Mouse (Mus musculus) midbrain, embryonic 15.5 days (tissue): ENCODE measurements at regions not wholly inside any gene's neighbourhood (a gene's known extent, or its start where the extent isn't known, plus 50 kb on each side); places are given as distances from the start of the nearest gene placed in this dataset.

Experiments
- ATAC-seq: fragments of 200-750 bp; cut with Nextera tagmentation; replicated peaks from 2 replicates; pipeline ENCODE4 v1.8.0; 2017; ENCODE audit warnings: moderate TSS enrichment
- H3K27ac ChIP-seq: fragments of 300-500 bp; sonication (generic); 2 replicates; pipeline ENCODE4 v1.5.1; 2015; ENCODE audit warnings: mild to moderate bottlenecking, inconsistent platforms
- H3K27me3 ChIP-seq: fragments of 300-500 bp; sonication (generic); replicated peaks from 2 replicates; pipeline ENCODE4 v1.6.1; 2015; ENCODE audit warnings: inconsistent platforms
- H3K36me3 ChIP-seq: fragments of 300-500 bp; sonication (generic); replicated peaks from 2 replicates; pipeline ENCODE4 v1.6.1; 2015; ENCODE audit warnings: inconsistent platforms
- H3K4me1 ChIP-seq: fragments of 300-500 bp; sonication (generic); 2 replicates; pipeline ENCODE4 v1.6.1; 2015; ENCODE audit warnings: inconsistent platforms
- H3K4me2 ChIP-seq: fragments of 300-500 bp; sonication (generic); 2 replicates; pipeline ENCODE4 v1.6.1; 2015; ENCODE audit warnings: inconsistent platforms, mild to moderate bottlenecking, moderate library complexity
- H3K4me3 ChIP-seq: fragments of 300-500 bp; sonication (generic); 2 replicates; pipeline ENCODE4 v1.5.1; 2015; ENCODE audit warnings: mild to moderate bottlenecking, inconsistent platforms
- H3K9ac ChIP-seq: fragments of 300-500 bp; sonication (generic); 2 replicates; pipeline ENCODE4 v1.6.1; 2015; ENCODE audit warnings: mild to moderate bottlenecking, inconsistent platforms
- H3K9me3 ChIP-seq: fragments of 300-500 bp; sonication (generic); 2 replicates; pipeline ENCODE4 v1.6.1; 2016; ENCODE audit warnings: inconsistent platforms
- WGBS: fragments of 180-500 bp; shearing (Covaris S2); methylation state at CpG from one replicate; pipeline ENCODE4 v1.1.7; 2015; ENCODE audit warnings: mixed read lengths; 5-methylcytosine and 5-hydroxymethylcytosine counted together

- Histone ChIP-seq H3K36me3 (no peaks in the 10 kb centered on the region), H3K27me3 (no peaks in the 10 kb centered on the region), H3K4me1 (0 out of 2 replicates have a peak, but pooled peaks cover 5% of the 10 kb centered on the region), H3K4me2 (no peak overlapping the region), H3K27ac (no peak overlapping the region), H3K9ac (no peak overlapping the region), H3K4me3 (no peak overlapping the region), H3K9me3 (no peaks in the 10 kb centered on the region)
- no peak for ATAC-seq
- WGBS: 90% methylated on average over 8 of the region's 8 CpGs
These were observed 185.7 kb downstream of the Rpap3 start for GRCm38 (mm10) chr15:97519919-97520345.

- no peaks in the 10 kb centered on the region for H3K36me3 ChIP-seq
- H3K4me2 ChIP-seq: no peak overlapping the region
- no peak overlapping the region for H3K9ac ChIP-seq
- 51% methylated on average over 10 of the region's 10 CpGs for WGBS
- peak overlapping the region; percentile 17; the same call in 1 of the 2 replicates for H3K27ac ChIP-seq
- H3K9me3 ChIP-seq: no peaks in the 10 kb centered on the region
- no peak overlapping the region for H3K4me3 ChIP-seq
- ATAC-seq: no peak
- no peaks in the 10 kb centered on the region for H3K27me3 ChIP-seq
- 0 out of 2 replicates have a peak, but pooled peaks cover 5% of the 10 kb centered on the region for H3K4me1 ChIP-seq
These were observed 187.7 kb downstream of the Rpap3 start for GRCm38 (mm10) chr15:97517926-97518325.

- Histone ChIP-seq H3K36me3 (no peaks in the 10 kb centered on the region), H3K27me3 (no peaks in the 10 kb centered on the region), H3K9me3 (no peaks in the 10 kb centered on the region), H3K4me2 (no peak overlapping the region), H3K27ac (0 out of 2 replicates have a peak overlapping the region, but pooled peaks have one; percentile 17), H3K9ac (no peak overlapping the region), H3K4me3 (no peak overlapping the region), H3K4me1 (0 out of 2 replicates have a peak, but pooled peaks cover 5% of the 10 kb centered on the region)
- ATAC-seq: no peak
- WGBS: 85% methylated on average over 11 of the region's 11 CpGs
These were observed 188.4 kb downstream of the Rpap3 start for GRCm38 (mm10) chr15:97517188-97517587.

- Histone ChIP-seq H3K9ac (no peak overlapping the region), H3K27me3 (no peaks in the 10 kb centered on the region), H3K4me3 (no peak overlapping the region), H3K4me1 (0 out of 2 replicates have a peak, but pooled peaks cover 5% of the 10 kb centered on the region), H3K9me3 (no peaks in the 10 kb centered on the region), H3K36me3 (no peaks in the 10 kb centered on the region), H3K27ac (no peak overlapping the region), H3K4me2 (no peak overlapping the region)
- 81% methylated on average over 4 of the region's 4 CpGs for WGBS
- no peak for ATAC-seq
These were observed 189.9 kb downstream of the Rpap3 start for GRCm38 (mm10) chr15:97515773-97516172.

- no peak for ATAC-seq
- WGBS: 91% methylated on average over 16 of the region's 16 CpGs
- Histone ChIP-seq H3K27ac (no peak overlapping the region), H3K4me3 (no peak overlapping the region), H3K36me3 (no peaks in the 10 kb centered on the region), H3K27me3 (no peaks in the 10 kb centered on the region), H3K4me1 (no peaks in the 10 kb centered on the region), H3K9ac (no peak overlapping the region), H3K4me2 (no peak overlapping the region), H3K9me3 (0 out of 2 replicates have a peak, but pooled peaks cover 5% of the 10 kb centered on the region)
These were observed 197.8 kb downstream of the Rpap3 start for GRCm38 (mm10) chr15:97507656-97508306.

- no peak overlapping the region for H3K27ac ChIP-seq
- WGBS: 93% methylated on average over 11 of the region's 11 CpGs
These were observed 198.4 kb downstream of the Rpap3 start for GRCm38 (mm10) chr15:97507176-97507575.

GRCm38 (mm10) chr15:97505715-97506114, 199.9 kb downstream of the Rpap3 start:
- Histone ChIP-seq H3K36me3 (no peaks in the 10 kb centered on the region), H3K9ac (no peak overlapping the region), H3K4me1 (no peaks in the 10 kb centered on the region), H3K27me3 (no peaks in the 10 kb centered on the region), H3K4me3 (no peak overlapping the region), H3K4me2 (no peak overlapping the region), H3K9me3 (0 out of 2 replicates have a peak, but pooled peaks cover 5% of the 10 kb centered on the region), H3K27ac (no peak overlapping the region)
- ATAC-seq: no peak
- 89% methylated on average over 11 of the region's 11 CpGs for WGBS

More at GRCm38 (mm10) chr15:97507176-97507575, 198.4 kb downstream of the Rpap3 start:
- Histone ChIP-seq H3K9ac (no peak overlapping the region), H3K9me3 (0 out of 2 replicates have a peak, but pooled peaks cover 5% of the 10 kb centered on the region), H3K4me2 (no peak overlapping the region), H3K4me3 (no peak overlapping the region), H3K36me3 (no peaks in the 10 kb centered on the region), H3K27me3 (no peaks in the 10 kb centered on the region), H3K4me1 (no peaks in the 10 kb centered on the region)
- ATAC-seq: no peak

- Histone ChIP-seq H3K27ac (no peak overlapping the region), H3K4me3 (no peak overlapping the region), H3K36me3 (no peaks in the 10 kb centered on the region), H3K4me2 (no peak overlapping the region), H3K9me3 (no peaks in the 10 kb centered on the region), H3K9ac (no peak overlapping the region), H3K4me1 (no peaks in the 10 kb centered on the region), H3K27me3 (no peaks in the 10 kb centered on the region)
- ATAC-seq: no peak
- WGBS: 88% methylated on average over 1 of the region's 1 CpGs
These were observed 201.3 kb downstream of the Rpap3 start for GRCm38 (mm10) chr15:97504325-97504724.

- no peak overlapping the region for H3K9ac ChIP-seq
- ATAC-seq: no peak
- H3K4me2 ChIP-seq: no peak overlapping the region
- H3K4me3 ChIP-seq: no peak overlapping the region
- no peaks in the 10 kb centered on the region for H3K27me3 ChIP-seq
- WGBS: 89% methylated on average over 7 of the region's 7 CpGs
- H3K36me3 ChIP-seq: no peaks in the 10 kb centered on the region
- H3K9me3 ChIP-seq: no peaks in the 10 kb centered on the region
- no peak overlapping the region for H3K27ac ChIP-seq
- no peaks in the 10 kb centered on the region for H3K4me1 ChIP-seq
These were observed 203.6 kb downstream of the Rpap3 start for GRCm38 (mm10) chr15:97502056-97502455.

GRCm38 (mm10) chr15:97501420-97501819, 204.2 kb downstream of the Rpap3 start:
- no peak overlapping the region for H3K27ac ChIP-seq
- no peaks in the 10 kb centered on the region for H3K9me3 ChIP-seq
- no peaks in the 10 kb centered on the region for H3K36me3 ChIP-seq
- 72% methylated on average over 9 of the region's 9 CpGs for WGBS
- no peak overlapping the region for H3K4me2 ChIP-seq
- no peak overlapping the region for H3K9ac ChIP-seq
- no peaks in the 10 kb centered on the region for H3K4me1 ChIP-seq
- ATAC-seq: no peak
- no peak overlapping the region for H3K4me3 ChIP-seq
- no peaks in the 10 kb centered on the region for H3K27me3 ChIP-seq

- no peak for ATAC-seq
- Histone ChIP-seq H3K9me3 (no peaks in the 10 kb centered on the region), H3K4me2 (no peak overlapping the region), H3K9ac (no peak overlapping the region), H3K4me1 (no peaks in the 10 kb centered on the region), H3K27ac (no peak overlapping the region), H3K27me3 (no peaks in the 10 kb centered on the region), H3K4me3 (no peak overlapping the region), H3K36me3 (no peaks in the 10 kb centered on the region)
- 79% methylated on average over 4 of the region's 4 CpGs for WGBS
These were observed 205.7 kb downstream of the Rpap3 start for GRCm38 (mm10) chr15:97499821-97500385.

GRCm38 (mm10) chr15:97499240-97499639, 206.4 kb downstream of the Rpap3 start:
- no peaks in the 10 kb centered on the region for H3K36me3 ChIP-seq
- 88% methylated on average over 5 of the region's 5 CpGs for WGBS
- no peaks in the 10 kb centered on the region for H3K27me3 ChIP-seq
- H3K4me3 ChIP-seq: no peak overlapping the region
- H3K27ac ChIP-seq: no peak overlapping the region
- ATAC-seq: no peak
- no peak overlapping the region for H3K9ac ChIP-seq
- no peaks in the 10 kb centered on the region for H3K4me1 ChIP-seq
- no peaks in the 10 kb centered on the region for H3K9me3 ChIP-seq
- H3K4me2 ChIP-seq: no peak overlapping the region

- Histone ChIP-seq H3K9ac (no peak overlapping the region), H3K4me2 (no peak overlapping the region), H3K4me1 (no peaks in the 10 kb centered on the region), H3K27me3 (no peaks in the 10 kb centered on the region), H3K36me3 (no peaks in the 10 kb centered on the region), H3K4me3 (no peak overlapping the region), H3K27ac (no peak overlapping the region), H3K9me3 (no peaks in the 10 kb centered on the region)
- ATAC-seq: no peak
- 95% methylated on average over 3 of the region's 3 CpGs for WGBS
These were observed 207.2 kb downstream of the Rpap3 start for GRCm38 (mm10) chr15:97498375-97498774.
